Mouse (Mus musculus): Measurements from ENCODE around the gene Sh2d1b2.

The Sh2d1b2 gene

DNA sequence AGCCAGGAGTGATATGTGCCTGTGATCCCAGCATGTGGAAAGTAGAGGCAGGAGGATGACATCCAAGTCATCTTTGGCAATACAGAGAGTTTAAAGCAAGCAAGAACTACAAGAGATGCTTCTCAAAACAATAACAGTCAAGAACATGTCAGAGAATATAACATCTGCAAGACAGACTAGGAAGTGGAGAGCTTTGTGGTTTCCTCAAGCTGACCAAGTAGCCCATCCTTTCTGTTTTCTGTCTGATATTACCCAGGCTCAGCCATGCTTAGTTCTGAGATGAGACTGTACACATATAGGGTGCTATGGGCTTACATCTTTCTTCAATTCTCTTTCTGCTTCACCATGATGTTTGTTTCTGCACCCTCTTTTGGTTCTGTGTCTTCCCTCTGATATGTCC, 40.7 kb downstream of the Sh2d1b2 start:
- DNase-seq (ENCODE audit: extremely low read depth, low read depth), result no peak

DNA sequence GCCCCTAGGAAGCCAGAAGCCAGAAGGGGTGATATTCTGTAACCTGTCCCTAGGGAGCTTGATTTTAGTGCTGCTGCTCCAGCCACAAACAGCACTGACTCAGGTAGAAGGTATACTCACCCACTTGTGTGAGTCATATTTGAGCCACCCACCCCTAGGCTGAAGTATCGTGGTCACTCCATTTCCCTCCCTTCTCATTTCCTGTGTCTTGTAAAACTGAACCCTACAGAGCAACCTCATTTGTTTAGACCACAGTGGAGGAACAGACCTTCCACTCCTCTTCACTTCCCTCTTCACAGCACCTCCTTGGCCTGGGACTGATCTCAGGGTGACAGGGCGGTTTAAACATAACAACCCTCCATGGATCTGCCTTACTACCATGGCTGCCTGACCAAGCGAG, 44.5 kb downstream of the Sh2d1b2 start, which contains the start of gene Sh2d1b1:
Gene Sh2d1b1, plus strand, starts transcription at position 305 of the 400 bp plus-strand sequence.
- DNase-seq (ENCODE audit: extremely low read depth, low read depth), result no peak

DNA sequence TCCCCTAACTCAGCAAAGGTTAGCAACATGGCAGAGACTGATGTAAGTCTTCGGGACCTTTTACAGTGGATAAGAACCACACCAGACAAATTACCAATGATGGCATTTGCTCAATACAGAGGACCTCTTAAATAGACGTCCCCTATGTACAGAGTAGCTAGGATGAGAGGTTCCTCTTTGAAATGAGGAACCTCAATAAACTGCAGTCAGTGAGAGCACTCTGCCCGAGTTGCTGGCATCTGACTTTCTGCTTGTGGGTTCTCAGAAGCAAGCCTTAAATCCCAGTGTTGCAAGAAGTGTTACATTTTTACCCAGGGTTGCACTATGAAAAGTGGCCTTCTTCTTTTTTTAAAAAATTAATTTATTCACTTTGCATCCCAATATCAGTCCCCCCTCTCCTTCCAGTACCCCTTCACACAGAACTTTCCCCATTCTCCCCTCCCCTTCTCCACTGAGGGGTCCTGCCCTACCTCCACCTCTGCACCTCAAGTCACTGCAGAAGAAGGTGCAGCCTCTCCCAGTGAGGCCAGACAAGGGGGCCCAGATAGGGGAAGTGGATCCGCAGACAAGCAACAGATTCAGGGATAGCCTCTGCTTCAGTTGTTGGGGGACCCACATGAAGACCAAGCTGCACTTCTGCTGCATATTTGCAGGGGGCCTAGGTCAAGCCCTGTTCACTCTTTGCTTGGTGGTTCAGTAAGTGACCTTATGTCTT, 50.0 kb downstream of the Sh2d1b2 start:
- peak; percentile 32 for DNase-seq (ENCODE audit: extremely low read depth, low read depth)

DNA sequence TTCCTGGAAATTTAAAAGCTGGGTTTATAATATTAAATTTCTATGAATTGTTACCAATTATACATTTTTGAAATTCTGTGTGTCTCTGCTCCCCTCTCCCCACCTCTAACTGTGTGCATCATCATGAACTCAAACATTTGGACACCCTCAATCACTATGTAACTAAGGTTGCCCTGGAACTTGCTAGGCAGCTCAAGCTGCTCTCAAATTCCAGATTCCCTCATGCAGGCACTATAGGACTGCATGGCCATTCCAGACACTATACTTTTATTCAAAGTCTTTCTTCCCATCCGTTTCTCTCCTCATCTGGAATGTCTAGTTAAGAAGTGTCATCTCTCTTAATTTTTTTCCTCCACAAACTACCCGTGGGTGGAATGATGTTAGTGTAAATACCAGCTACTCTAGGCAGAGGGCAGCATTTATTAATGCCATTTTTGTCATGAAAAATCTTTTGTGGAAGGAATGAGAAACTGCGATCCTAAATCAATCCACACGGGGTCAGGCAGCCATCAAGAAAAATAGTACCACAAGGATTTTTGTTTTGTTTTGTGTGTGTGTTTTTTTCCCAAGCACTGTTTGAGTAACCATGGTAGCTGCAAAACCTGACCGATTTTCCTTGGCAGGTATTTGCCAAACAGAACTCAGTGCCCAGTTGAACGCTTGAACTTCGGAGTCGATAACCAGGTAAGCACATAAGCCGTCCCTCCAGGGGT, 59.8 kb downstream of the Sh2d1b2 start:
- no peak for DNase-seq (ENCODE audit: extremely low read depth, low read depth)

DNA sequence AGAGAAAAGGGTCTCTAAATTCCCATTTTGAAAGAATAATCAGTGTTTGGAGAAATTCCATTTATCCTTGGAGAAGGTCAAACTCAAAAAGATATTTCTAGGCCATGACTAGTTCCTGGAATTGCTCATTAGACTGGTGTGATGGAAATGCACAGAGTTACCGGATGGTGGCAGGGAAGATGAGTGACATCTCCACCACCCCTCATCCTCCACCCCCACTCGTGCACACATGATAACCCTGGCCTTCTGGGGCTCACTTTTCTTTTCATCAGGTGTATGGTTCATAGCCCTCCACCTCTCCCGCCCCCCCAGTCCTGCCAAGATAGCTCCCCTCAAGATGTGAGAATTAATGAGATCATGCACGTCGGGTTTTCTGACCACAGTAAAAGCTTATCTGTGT, 60.7 kb downstream of the Sh2d1b2 start:
- DNase-seq (ENCODE audit: extremely low read depth, low read depth), result no peak

DNA sequence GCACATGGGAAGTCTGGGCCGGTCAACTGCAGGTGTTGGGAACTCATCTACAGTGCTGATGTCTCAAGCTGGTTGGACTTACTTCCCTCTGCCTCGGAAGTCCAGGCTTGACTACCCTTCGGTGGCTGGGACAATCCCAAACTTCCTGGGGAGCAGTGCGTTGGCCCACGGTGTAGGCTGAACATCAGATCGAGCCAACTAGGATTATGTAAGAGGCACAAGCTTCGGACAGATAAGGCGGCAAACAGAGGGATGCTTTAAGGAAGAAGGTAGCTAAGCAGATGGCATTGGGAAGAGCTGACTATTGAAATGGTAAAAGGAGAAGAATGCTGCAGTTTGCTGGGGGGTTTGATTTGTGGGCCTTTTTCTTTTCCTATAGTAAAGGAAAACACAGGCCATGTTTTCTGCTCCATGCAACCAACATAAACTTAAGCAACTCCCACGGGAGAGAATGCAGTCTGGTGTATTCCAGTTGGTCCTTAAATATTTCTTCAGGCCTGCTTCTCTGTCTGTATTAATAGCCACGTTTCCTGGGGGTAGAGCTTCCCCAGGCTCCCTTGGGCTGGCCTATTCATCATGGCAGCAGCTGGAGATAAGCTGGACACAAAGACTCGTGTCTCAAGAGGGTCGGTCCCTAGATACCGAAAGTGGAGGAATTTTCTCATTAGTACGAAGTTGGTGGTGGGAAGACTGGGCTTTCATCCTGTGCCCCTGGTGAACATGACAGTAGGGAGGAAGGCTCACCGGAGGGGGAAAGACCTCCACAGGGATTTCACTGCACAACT, 62.4 kb downstream of the Sh2d1b2 start:
- no peak for DNase-seq (ENCODE audit: extremely low read depth, low read depth)

DNA sequence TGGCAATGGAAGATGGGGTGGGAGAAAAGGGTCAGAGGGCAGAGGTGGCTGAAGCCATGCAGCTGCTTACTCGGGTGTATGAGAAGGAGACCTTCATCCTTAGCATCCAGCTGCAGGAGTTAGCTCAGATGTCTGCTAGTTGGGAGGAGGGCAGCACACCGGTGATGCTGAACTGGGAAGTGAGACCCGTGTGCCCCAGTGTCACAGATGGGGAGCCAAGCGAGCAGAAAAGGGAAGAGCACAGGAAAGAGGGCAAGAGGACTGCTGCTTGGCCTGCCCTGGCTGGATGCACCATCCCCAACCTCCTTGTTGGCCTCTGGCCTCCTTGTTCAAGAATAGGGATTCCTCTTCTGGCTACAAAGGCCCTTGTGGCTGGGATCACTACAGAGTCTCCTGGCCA, 66.9 kb downstream of the Sh2d1b2 start:
- DNase-seq (ENCODE audit: extremely low read depth, low read depth), result no peak

DNA sequence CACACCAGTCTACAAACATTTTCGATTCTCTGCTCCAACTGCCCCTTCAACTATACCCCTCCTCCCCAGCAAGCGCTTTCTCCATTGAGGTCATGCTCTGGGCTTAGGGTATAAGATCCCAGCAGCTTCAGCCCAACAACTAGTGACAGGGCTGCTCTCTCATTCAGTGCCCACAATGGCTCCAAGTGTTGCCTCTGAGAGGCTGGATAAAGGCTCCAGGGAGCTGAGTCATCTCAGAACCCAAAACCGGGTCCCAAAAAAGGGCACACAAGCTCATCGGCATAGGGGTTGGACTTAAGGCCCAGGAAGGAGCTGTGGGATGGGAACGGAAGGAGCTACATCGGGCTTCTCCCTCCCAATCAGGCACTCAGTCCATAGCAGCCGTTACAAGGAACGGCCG, 69.1 kb downstream of the Sh2d1b2 start:
- DNase-seq (ENCODE audit: extremely low read depth, low read depth), result no peak

DNA sequence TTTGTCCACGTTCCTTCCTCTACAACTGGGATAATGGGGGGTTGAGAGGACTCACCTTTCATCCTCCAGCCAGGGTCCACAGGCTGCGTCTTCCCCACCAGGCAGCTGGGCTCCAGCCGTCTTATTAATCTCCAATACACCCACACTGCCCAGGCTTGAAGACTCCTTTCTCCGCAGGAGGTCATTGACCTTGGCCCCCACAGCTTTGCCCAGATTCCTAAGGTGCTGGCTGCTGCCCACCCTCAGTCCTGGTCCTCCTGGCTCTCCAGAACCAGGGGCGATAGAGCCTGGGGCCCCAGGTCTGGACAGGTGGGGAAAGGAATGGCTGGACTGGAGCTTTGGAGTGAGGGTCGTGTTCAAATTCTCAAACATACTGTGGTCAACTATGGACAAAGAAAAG, 69.9 kb downstream of the Sh2d1b2 start:
- no peak for DNase-seq (ENCODE audit: extremely low read depth, low read depth)

DNA sequence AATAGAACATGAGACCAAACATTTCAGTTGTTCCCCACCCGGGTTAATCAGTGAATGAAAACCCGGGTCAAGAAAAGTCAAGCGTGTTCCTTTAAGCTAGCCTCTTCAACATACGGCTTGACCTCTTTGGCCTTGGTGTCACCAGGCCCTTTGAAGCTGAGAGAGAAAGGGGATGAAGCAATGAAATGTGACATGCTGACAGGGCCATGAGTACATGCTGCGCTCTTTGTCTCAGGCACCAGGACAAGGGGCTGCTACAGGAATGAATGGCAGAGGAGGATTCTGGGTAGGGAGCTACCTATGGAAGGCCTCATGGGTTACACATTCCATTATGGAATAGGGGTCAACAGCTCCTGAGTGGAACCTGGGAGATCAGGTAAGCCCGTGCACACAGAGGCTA, 70.6 kb downstream of the Sh2d1b2 start:
- DNase-seq (ENCODE audit: extremely low read depth, low read depth), result no peak
